Mouse (Mus musculus) T-cell, adult 66 days (primary cell): Measurements from ENCODE around the gene Npcd. TPM values are rescaled to one million over a fixed set of nuclear protein-coding genes. Genes with fewer than 3 reads are reported as not detected.

Experiments used
- total RNA-seq, 2 experiments: library from RNA; stranded (reverse); gene quantifications; 3 replicates in 1 of 2; 4 replicates in 1 of 2; pipeline ENCODE4 v1.2.4; 2023

Npcd gene
- not detected for total RNA-seq

DNA sequence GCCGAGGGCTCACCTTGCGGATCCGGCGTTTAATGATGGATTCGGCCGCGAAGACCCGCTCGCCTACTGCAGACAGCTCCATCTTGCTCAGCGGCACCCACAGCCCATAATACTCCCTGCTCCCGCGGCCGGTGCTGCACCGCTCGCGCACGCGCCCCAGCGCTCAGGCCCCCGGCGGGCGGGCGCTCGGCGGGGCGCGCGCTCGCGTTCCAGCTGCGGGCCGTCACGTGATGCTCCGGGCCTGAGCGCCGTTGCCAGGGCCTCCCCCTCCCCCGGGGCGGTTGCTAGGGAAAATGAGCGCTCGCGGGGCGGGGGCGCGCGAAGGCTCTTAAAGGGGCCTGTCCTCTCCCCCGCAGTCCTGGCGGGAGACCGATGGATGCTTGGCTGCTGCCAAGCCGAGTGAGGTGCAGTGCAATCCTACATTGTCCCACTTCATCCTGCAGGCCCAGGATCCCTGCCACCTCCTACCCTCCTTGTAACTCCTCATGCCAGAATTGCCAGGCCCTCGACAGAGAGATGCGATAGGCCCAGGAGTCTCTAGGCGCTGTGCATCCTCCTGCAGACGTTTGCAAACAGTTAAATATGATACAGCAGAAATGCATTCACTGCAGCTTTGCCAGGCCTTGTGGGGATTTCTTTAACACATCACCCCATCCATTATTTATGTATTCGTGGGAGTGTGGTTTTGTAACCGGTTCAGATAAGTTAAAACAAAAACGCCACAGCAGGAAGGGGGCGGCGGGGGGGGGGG lies at the start of gene Npcd, which contains the start of gene Cbx6:
TSS of gene Npcd (minus strand) at position 108 of the 751 bp plus-strand sequence.
TSS of gene Cbx6 (minus strand) at position 559 of the 751 bp plus-strand sequence.

DNA sequence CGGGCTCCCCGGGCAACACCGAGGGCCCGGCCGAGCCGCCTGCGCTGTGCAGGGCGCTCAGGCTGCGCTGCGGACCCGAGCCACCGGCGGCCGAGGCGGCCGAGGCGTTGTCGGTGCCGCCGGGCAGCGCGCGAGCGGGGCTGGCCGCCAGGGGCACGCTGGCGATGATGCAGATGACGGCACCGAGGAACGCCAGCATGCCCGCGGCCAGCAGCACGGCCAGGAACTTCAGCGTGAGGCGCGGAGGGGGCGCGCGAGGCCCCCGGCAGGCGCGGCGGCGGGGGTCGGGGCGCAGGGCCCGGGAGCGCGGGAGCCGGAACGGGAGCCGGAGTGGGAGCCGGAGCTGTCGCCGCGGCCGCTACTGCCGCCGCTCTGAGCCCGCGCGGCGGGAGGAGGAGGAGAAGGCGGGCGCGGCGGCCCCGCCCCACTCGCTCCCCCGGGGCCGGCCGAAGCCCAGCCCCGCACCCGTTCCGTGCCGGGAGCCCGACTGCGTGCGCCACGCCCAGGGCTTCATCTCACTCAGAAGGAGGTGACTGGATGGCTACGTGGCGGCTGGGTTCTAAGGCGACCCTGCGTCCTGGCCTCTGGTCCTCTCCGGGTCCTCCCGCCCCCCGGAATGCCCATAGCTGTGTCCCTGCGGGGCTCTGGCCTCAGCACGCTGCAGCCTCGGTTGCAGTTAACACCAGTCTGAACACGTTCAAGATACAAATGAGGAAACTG lies 29.5 kb downstream of the Npcd start, which contains the start of gene Nptxr:
TSS of gene Nptxr (minus strand) at position 415 of the 720 bp plus-strand sequence.

DNA sequence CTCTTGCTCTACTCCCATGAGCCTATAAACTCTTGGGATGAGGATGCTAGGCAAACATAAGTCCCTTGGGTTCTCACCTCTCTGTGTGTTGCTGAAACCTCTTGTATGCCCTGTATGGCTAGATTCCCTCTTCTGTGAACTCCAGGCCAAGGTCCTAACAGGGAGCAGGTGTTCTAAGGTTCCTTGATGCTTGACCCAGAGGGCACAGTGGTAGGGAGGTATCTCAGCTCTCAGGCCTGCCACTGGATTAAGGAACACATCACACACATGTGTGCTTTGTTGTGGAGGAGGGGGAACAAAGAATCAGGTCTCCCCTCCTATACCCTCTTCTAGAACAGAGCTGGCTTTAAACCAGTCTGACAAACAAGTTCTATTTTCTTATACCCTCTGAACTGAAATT lies 56.3 kb downstream of the Npcd start, which contains the start of gene Dnal4:
TSS of gene Dnal4 (minus strand) at position 101 of the 400 bp plus-strand sequence.

DNA sequence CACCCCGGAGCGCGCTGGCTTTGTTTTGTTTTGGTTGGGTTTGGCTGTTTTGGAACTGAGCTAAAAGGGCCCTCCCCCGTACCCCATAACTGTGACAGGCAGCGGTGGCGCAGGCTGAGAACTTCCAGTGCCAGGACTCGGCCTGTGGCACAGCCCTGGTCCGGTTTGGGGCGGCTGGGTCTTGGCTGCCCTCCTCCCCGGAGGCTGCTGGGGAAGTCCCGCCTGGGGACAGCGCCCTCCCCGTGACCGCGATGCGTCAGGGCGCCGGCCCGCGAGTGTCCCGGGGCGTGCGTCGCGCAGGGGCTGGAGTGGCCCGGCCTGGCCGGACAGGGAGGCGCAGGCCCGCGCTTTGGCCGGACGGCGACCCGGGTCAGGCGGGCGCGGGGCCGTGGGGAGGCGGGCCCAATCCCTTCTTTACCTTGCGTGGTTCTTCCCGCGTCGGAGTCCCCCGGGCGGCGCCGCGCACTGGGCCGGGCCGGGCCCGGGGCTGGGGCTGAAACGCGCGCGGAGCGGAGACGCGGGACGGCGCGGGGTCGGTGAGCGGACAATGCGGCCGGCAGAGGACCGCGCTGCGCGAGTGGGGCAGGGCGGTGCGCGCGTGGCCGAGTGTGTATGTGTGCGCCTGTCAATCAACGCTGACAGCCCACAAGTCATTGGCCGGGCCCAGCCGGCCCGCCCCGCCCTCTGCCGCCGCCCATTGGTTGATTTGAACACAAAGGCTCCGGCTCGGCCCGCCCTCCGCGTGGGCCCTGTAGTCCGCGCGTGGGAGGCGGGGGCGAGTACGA lies 91.9 kb downstream of the Npcd start, which contains the start of gene Sun2:
TSS of gene Sun2 (minus strand) at position 616 of the 785 bp plus-strand sequence.

Other genes starting within 250 kb of the Npcd start
- under 1 TPM in 1 of 2 experiments, not detected in 1; 0.50 TPM for gene Dmc1, start 229.1 kb downstream of the Npcd start, total RNA-seq
- 1 to 10 TPM in 1 of 2 experiments, under 1 TPM in 1; 0.39 to 1.4 TPM for gene Fam227a, start 175.3 kb downstream of the Npcd start, total RNA-seq
- 10 to 100 TPM in 1 of 2 experiments, 1 to 10 TPM in 1; 6.3 to 12.1 TPM for gene Cby1, start 175.0 kb downstream of the Npcd start, total RNA-seq
- gene Tomm22, start 163.4 kb downstream of the Npcd start, total RNA-seq: 100 to 1,000 TPM; 121 to 125 TPM
- 10 to 100 TPM; 21.7 to 22.4 TPM for gene Josd1, start 146.3 kb downstream of the Npcd start, total RNA-seq
- gene Gtpbp1, start 143.4 kb downstream of the Npcd start, total RNA-seq: 100 to 1,000 TPM; 123 to 142 TPM
- gene Sun2, start 91.7 kb downstream of the Npcd start, total RNA-seq: 100 to 1,000 TPM; 459 to 481 TPM
- gene Dnal4, start 56.4 kb downstream of the Npcd start, total RNA-seq: 1 to 10 TPM; 4.9 to 5.0 TPM
- under 1 TPM in 1 of 2 experiments, not detected in 1; 0.41 TPM for gene Nptxr, start 29.5 kb downstream of the Npcd start, total RNA-seq
- gene Cbx6, start 451 bp upstream of the Npcd start, total RNA-seq: 10 to 100 TPM; 17.6 to 21.0 TPM
- 100 to 1,000 TPM; 123 to 145 TPM for gene Apobec3, start 57.4 kb upstream of the Npcd start, total RNA-seq
- gene Cbx7, start 136.9 kb upstream of the Npcd start, total RNA-seq: 100 to 1,000 TPM; 113 to 119 TPM
- 1 to 10 TPM; 2.0 to 2.7 TPM for gene Pdgfb, start 180.7 kb upstream of the Npcd start, total RNA-seq